Mouse (Mus musculus): ENCODE data around the gene Gm5089.

DNA sequence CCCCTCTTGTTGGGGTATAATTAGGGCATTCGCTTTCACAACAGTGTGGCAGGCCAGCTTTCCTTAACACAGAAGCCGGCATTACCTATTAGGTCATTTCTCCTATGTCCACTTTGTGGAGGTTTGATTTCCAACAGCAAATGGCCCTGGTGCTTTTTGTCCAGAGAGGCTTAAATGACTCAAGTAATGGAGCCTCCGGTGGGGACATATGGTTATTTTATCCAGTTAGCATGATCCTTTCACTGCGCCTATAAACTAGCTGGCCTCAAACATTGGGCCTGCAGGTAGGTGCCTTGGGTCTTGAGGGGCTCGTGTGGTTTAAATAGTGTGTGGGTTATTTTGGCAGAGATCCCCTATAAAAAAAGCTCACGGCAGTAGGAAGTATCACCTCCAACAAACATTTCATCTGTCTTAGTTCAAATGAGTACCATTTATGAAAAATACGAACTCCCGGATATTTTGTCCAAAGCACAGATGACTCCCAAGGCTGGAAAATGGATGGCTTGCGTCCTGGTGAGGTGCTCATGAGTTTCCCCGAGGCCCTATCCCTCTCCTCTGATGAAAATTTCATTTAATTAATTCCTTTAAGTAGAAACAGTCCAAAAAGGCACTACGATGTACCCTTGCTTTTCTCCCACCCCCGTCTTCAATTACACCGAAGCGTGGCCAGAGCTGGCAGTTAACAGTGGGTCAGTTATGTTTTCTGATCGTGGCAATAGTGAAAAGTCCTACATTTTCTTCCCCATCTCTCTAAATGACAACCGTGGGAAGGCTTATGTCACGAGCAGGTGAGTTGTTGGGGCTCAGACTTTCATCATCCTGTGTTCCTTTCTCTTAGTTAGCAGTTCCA is 64.4 kb downstream of the Gm5089 start:
- no peak for TF ChIP-seq POLR2A (IDR thresholded peaks at IDR 0.05; ENCODE audit: low read depth, low read length)
- no peak for TF ChIP-seq CTCF (IDR thresholded peaks at IDR 0.05; ENCODE audit: borderline replicate concordance, insufficient read depth, low read length)

Data from embryonic fibroblast, embryonic 13.5 days (primary cell).